Mouse (Mus musculus) forebrain, embryonic 13.5 days (tissue): ENCODE measurements at regions not wholly inside any gene's neighbourhood (a gene's known extent, or its start where the extent isn't known, plus 50 kb on each side); places are given as distances from the start of the nearest gene placed in this dataset.

Experiments
- ATAC-seq: fragments of 200-750 bp; cut with Nextera tagmentation; 2 replicates; pipeline ENCODE4 v1.8.0; 2017
- H3K27ac ChIP-seq: fragments of 300-500 bp; sonication (generic); 2 replicates; pipeline ENCODE4 v1.5.1; 2015; ENCODE audit warnings: inconsistent platforms, mild to moderate bottlenecking, moderate library complexity
- H3K27me3 ChIP-seq: fragments of 300-500 bp; sonication (generic); 2 replicates; pipeline ENCODE4 v1.6.1; 2015; ENCODE audit warnings: mild to moderate bottlenecking, inconsistent platforms
- H3K36me3 ChIP-seq: fragments of 300-500 bp; sonication (generic); 2 replicates; pipeline ENCODE4 v1.6.1; 2015; ENCODE audit warnings: mild to moderate bottlenecking, inconsistent platforms; ENCODE audit not compliant: poor library complexity, severe bottlenecking
- H3K4me1 ChIP-seq: fragments of 300-500 bp; sonication (generic); 2 replicates; pipeline ENCODE4 v1.6.1; 2015; ENCODE audit warnings: inconsistent platforms
- H3K4me2 ChIP-seq: fragments of 300-500 bp; sonication (generic); 2 replicates; pipeline ENCODE4 v1.6.1; 2015; ENCODE audit warnings: inconsistent platforms, mild to moderate bottlenecking, moderate library complexity
- H3K4me3 ChIP-seq: fragments of 300-500 bp; sonication (generic); 2 replicates; pipeline ENCODE4 v1.5.1; 2015; ENCODE audit warnings: mild to moderate bottlenecking, inconsistent platforms
- H3K9ac ChIP-seq: fragments of 300-500 bp; sonication (generic); 2 replicates; pipeline ENCODE4 v1.6.1; 2015; ENCODE audit warnings: mild to moderate bottlenecking, inconsistent platforms
- H3K9me3 ChIP-seq: fragments of 300-500 bp; sonication (generic); replicated peaks from 2 replicates; pipeline ENCODE4 v1.6.1; 2016; ENCODE audit warnings: inconsistent platforms
- WGBS: fragments of 180-500 bp; shearing (Covaris S2); methylation state at CpG from one replicate; pipeline ENCODE4 v1.1.7; 2015; 5-methylcytosine and 5-hydroxymethylcytosine counted together

DNA sequence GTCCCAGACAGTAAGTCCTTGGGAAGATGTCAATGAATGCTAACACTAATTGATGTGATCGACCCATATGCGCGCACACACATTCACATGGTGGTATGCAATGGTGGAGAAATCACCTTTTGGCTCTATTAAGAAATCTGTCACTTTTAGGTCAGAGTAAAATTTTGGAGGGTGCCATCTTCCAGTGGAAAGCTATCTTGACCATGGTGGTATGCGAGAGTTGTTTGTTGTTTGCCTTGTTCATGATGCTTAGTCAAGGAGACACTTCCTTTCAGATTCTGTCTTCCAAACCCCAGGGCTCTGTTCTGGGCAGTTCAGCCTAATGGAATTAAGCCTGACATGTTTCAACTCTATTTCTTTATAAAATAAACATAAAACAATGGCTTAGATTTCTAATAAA, 337.9 kb upstream of the Tmem161b start:
- no peaks in the 10 kb centered on the region for H3K9me3 ChIP-seq
- H3K27ac ChIP-seq, result peak overlapping the region; percentile 79
- no peaks in the 10 kb centered on the region for H3K36me3 ChIP-seq
- no peaks in the 10 kb centered on the region for H3K27me3 ChIP-seq
- 57% methylated on average over 4 of the region's 4 CpGs for whole genome bisulfite sequencing
- no peak for ATAC-seq
- no peak overlapping the region for H3K9ac ChIP-seq
- H3K4me2 ChIP-seq, result peak overlapping the region; percentile 42
- no peak overlapping the region for H3K4me3 ChIP-seq
- H3K4me1 ChIP-seq, result peaks cover 53% of the 10 kb centered on the region

- Histone ChIP-seq H3K9ac (no peak overlapping the region), H3K4me1 (peaks cover 49% of the 10 kb centered on the region), H3K27me3 (no peaks in the 10 kb centered on the region), H3K4me3 (no peak overlapping the region), H3K9me3 (no peaks in the 10 kb centered on the region), H3K36me3 (no peaks in the 10 kb centered on the region), H3K4me2 (peak overlapping the region; percentile 42), H3K27ac (peak overlapping the region; percentile 79)
- peak; percentile 86 for ATAC-seq
- 10% methylated on average over 13 of the region's 13 CpGs for WGBS
These were observed 337.1 kb upstream of the Tmem161b start for GRCm38 (mm10) chr13:83884766-83885543.

- Histone ChIP-seq H3K4me2 (peak overlapping the region; percentile 42; the same call in 1 of the 2 replicates), H3K36me3 (no peaks in the 10 kb centered on the region), H3K27me3 (no peaks in the 10 kb centered on the region), H3K9me3 (no peaks in the 10 kb centered on the region), H3K4me1 (peaks cover 41% of the 10 kb centered on the region), H3K27ac (peak overlapping the region; percentile 79), H3K4me3 (no peak overlapping the region), H3K9ac (no peak overlapping the region)
- peak; percentile 42 for ATAC-seq
- WGBS, result 30% methylated on average over 4 of the region's 4 CpGs
These were observed 336.4 kb upstream of the Tmem161b start for GRCm38 (mm10) chr13:83885729-83886128.

- no peak for ATAC-seq
- Histone ChIP-seq H3K27me3 (no peaks in the 10 kb centered on the region), H3K9me3 (0 out of 2 replicates have a peak, but pooled peaks cover 3% of the 10 kb centered on the region), H3K36me3 (no peaks in the 10 kb centered on the region; the same call in 1 of the 2 replicates), H3K27ac (no peak overlapping the region), H3K4me3 (no peak overlapping the region), H3K4me1 (no peaks in the 10 kb centered on the region), H3K4me2 (no peak overlapping the region), H3K9ac (no peak overlapping the region)
- WGBS, result 68% methylated on average over 2 of the region's 2 CpGs
These were observed 307.4 kb upstream of the Tmem161b start for GRCm38 (mm10) chr13:83914697-83915096.

DNA sequence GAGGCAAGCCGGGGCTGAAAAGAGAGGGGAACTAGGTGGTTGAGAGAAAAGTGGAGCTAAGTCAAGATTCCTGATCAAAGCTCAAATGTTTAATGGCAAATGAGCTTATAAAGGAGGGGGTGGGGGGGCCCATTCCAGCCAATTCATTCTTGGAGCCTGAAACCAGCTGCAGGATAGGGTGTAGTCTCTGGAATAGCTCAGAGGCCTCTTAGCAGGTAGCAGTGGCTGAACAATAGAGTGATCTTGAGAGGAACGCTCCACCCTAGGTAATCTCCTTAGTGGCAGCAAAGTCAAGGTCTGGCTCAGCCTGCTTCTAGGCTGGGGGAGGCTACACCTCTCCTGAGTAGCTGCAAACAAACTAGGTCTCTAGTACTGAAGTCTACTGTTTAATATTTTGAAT, 289.3 kb upstream of the Tmem161b start:
- Histone ChIP-seq H3K4me3 (no peak overlapping the region), H3K27ac (no peak overlapping the region), H3K9ac (no peak overlapping the region), H3K4me2 (no peak overlapping the region), H3K36me3 (no peaks in the 10 kb centered on the region), H3K9me3 (0 out of 2 replicates have a peak, but pooled peaks cover 8% of the 10 kb centered on the region), H3K4me1 (no peaks in the 10 kb centered on the region), H3K27me3 (no peaks in the 10 kb centered on the region)
- 64% methylated on average over 2 of the region's 2 CpGs for WGBS
- ATAC-seq, result no peak

DNA sequence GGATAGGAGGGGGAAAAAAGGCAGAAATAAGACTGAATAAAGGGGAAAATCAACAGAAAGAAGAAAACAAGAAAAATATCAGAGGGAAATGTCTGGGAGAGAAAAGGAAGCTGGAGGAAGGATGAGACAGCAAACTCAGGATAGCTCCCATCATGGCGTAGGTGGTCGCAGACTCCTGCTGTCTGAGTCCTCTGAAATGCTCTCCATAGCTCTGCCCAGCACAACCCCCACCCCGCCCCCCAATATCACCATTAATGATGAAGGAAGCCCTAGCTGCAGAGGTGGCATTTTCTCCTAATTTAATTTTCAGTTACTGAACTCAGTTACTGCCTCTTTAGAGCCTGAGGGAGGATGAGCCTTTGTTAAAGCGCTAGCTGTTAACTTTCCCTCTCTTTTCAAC, 275.6 kb upstream of the Tmem161b start:
- ATAC-seq, result no peak
- 0 out of 2 replicates have a peak, but pooled peaks cover 3% of the 10 kb centered on the region for H3K4me1 ChIP-seq
- 75% methylated on average over 4 of the region's 4 CpGs for WGBS

DNA sequence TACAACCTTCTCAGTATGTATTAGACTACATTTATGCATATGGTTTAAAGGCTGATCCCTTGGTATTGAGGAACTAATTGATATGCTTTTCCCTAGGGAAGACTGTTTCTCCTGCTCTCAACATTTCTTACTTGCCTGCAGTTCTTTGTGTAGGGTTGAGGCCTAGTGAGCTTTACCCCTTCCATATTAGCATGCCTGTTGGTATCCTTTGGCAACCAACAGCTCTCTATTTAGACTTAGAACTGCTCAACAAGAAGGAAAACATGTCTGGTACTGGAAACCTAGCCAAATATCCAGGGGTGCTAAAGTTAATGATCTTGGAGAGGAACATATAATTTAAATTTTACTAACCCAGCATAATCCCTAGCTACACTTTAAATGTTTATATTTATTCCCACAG, 270.9 kb upstream of the Tmem161b start:
- no peaks in the 10 kb centered on the region for H3K36me3 ChIP-seq
- peak; percentile 46; the same call in 1 of the 2 replicates for ATAC-seq
- H3K4me1 ChIP-seq, result peaks cover 10% of the 10 kb centered on the region; the same call in 1 of the 2 replicates
- H3K27me3 ChIP-seq, result no peaks in the 10 kb centered on the region
- no peak overlapping the region for H3K9ac ChIP-seq
- H3K4me2 ChIP-seq, result no peak overlapping the region
- H3K27ac ChIP-seq, result no peak overlapping the region
- H3K4me3 ChIP-seq, result no peak overlapping the region
- H3K9me3 ChIP-seq, result no peaks in the 10 kb centered on the region

More for the DNA sequence above, 275.6 kb upstream of the Tmem161b start:
- Histone ChIP-seq H3K9me3 (no peaks in the 10 kb centered on the region), H3K36me3 (no peaks in the 10 kb centered on the region), H3K4me2 (no peak overlapping the region), H3K9ac (no peak overlapping the region), H3K4me3 (no peak overlapping the region), H3K27me3 (no peaks in the 10 kb centered on the region), H3K27ac (no peak overlapping the region)

DNA sequence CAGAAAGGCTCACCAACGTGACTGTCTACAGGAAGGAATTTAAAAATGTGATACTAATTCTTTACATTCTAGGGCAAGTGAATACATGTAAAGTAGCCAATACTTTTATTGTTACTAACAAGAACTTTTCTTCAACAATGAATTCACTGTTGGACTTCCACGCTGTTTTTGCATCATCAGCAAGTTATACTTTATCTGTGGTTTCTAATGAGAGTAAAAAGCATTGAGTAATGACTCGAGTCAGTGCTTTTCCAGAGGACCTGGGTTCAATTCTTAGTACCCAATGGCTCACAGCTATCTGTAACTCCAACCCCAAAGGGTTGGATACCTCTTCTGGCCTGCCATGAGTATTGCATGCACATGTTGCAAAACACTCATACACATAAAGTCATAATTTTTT, 270.3 kb upstream of the Tmem161b start:
- no peaks in the 10 kb centered on the region for H3K27me3 ChIP-seq
- H3K27ac ChIP-seq, result no peak overlapping the region
- ATAC-seq, result no peak
- no peak overlapping the region for H3K4me2 ChIP-seq
- H3K9me3 ChIP-seq, result no peaks in the 10 kb centered on the region
- WGBS, result 92% methylated on average over 3 of the region's 3 CpGs
- H3K4me1 ChIP-seq, result peaks cover 10% of the 10 kb centered on the region; the same call in 1 of the 2 replicates
- no peak overlapping the region for H3K4me3 ChIP-seq
- H3K9ac ChIP-seq, result no peak overlapping the region
- H3K36me3 ChIP-seq, result no peaks in the 10 kb centered on the region

GRCm38 (mm10) chr13:83952353-83952752, 269.7 kb upstream of the Tmem161b start:
- Histone ChIP-seq H3K27me3 (no peaks in the 10 kb centered on the region), H3K4me1 (peaks cover 10% of the 10 kb centered on the region; the same call in 1 of the 2 replicates), H3K9me3 (no peaks in the 10 kb centered on the region), H3K36me3 (no peaks in the 10 kb centered on the region), H3K27ac (no peak overlapping the region), H3K9ac (no peak overlapping the region), H3K4me2 (no peak overlapping the region), H3K4me3 (no peak overlapping the region)
- 80% methylated on average over 4 of the region's 4 CpGs for WGBS
- no peak for ATAC-seq

DNA sequence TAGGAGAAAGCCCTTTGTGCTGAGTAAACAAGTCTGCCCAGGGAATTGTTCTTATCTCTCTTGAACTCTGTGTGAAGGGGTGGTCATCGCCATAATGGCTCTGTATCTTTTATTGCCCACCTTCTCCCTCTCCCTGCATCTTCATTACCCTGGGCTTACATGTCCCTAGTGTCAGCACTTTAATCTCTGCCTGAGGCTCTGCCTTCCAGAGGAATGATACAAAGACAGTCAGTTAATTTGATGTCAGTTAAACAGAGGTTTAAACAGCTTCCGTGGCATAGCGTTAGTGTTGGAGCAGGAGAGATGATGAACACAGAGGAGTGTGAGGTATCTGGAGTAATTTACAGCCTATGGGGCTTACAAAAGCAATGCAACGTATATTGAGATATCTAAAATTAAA, 269.2 kb upstream of the Tmem161b start:
- no peak for ATAC-seq
- Histone ChIP-seq H3K9ac (no peak overlapping the region), H3K4me2 (no peak overlapping the region), H3K27ac (no peak overlapping the region), H3K4me1 (peaks cover 10% of the 10 kb centered on the region; the same call in 1 of the 2 replicates), H3K4me3 (no peak overlapping the region), H3K27me3 (no peaks in the 10 kb centered on the region), H3K36me3 (no peaks in the 10 kb centered on the region), H3K9me3 (no peaks in the 10 kb centered on the region)
- WGBS, result 52% methylated on average over 4 of the region's 4 CpGs

GRCm38 (mm10) chr13:83955701-83956100, 266.4 kb upstream of the Tmem161b start:
- Histone ChIP-seq H3K9me3 (0 out of 2 replicates have a peak, but pooled peaks cover 4% of the 10 kb centered on the region), H3K4me1 (peaks cover 10% of the 10 kb centered on the region; the same call in 1 of the 2 replicates), H3K9ac (no peak overlapping the region), H3K27ac (no peak overlapping the region), H3K4me2 (no peak overlapping the region), H3K4me3 (no peak overlapping the region), H3K27me3 (no peaks in the 10 kb centered on the region), H3K36me3 (no peaks in the 10 kb centered on the region)
- WGBS, result 43% methylated on average over 5 of the region's 5 CpGs
- 0 out of 2 replicates have a peak, but pooled peaks have one; percentile 55 for ATAC-seq

DNA sequence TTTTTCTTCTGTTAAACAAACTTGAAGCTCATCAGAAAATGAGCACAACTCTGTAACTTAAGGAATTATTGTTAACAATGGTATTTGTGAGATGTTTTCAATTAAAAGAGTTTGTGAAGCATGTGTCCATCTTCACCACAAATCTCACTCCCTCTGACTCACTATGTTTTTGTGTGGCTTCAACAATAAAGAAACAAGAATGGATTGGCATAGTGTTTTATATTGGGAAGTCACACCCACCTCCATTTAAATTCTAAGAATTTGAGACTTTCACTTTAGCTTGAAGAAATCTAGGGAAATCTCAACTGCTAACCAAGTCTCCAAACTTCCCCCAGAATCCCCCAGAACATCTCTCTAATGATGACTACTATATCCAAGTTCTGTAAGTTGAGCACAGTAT, 243.6 kb upstream of the Tmem161b start:
- H3K36me3 ChIP-seq, result no peaks in the 10 kb centered on the region
- no peaks in the 10 kb centered on the region for H3K9me3 ChIP-seq
- no peak overlapping the region for H3K4me2 ChIP-seq
- ATAC-seq, result no peak
- no peak overlapping the region for H3K9ac ChIP-seq
- H3K27me3 ChIP-seq, result no peaks in the 10 kb centered on the region
- no peak overlapping the region for H3K27ac ChIP-seq
- peaks cover 3% of the 10 kb centered on the region; the same call in 1 of the 2 replicates for H3K4me1 ChIP-seq
- no peak overlapping the region for H3K4me3 ChIP-seq

DNA sequence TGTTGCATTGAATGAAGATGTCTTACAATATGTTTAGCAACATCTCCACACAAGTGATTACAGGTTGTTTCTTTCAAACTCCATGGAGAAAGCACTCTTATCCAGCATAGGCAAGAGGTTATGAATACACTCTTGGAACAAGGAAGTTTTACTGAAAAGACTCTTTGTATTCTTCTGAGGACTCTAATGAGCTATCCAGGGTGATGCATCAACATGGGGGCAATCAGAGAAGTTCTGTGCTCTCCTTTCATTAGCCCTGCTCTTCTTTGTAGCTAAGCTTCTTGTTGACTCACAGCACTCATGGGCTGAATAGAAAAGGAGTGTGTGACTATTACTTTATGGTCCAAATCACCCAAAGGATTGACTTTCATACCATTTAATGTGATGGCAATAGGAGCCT, 242.6 kb upstream of the Tmem161b start:
- no peak for ATAC-seq
- Histone ChIP-seq H3K36me3 (no peaks in the 10 kb centered on the region), H3K27me3 (no peaks in the 10 kb centered on the region), H3K4me1 (peaks cover 10% of the 10 kb centered on the region), H3K9me3 (no peaks in the 10 kb centered on the region), H3K4me3 (no peak overlapping the region), H3K4me2 (no peak overlapping the region), H3K9ac (no peak overlapping the region), H3K27ac (no peak overlapping the region)
